Mouse (Mus musculus) T-helper 17 cell (primary cell): ENCODE results near the gene Gabrd.

Source experiments
- in situ Hi-C, 2 experiments: fragments of 300-600 bp; cut with MboI, MseI; formaldehyde crosslinking; loops; 1 replicate in 1 of 2; 2 replicates in 1 of 2; pipeline ENCODE4 v1.15.1; 2025; ENCODE audit warnings: high pct_unique_total_duplicates in 2 of 2

Gene Gabrd

GRCm38 (mm10) chr4:155344716-155345607 is 53.0 kb downstream of the Gabrd start:
- in situ Hi-C loops = no loop called here

DNA sequence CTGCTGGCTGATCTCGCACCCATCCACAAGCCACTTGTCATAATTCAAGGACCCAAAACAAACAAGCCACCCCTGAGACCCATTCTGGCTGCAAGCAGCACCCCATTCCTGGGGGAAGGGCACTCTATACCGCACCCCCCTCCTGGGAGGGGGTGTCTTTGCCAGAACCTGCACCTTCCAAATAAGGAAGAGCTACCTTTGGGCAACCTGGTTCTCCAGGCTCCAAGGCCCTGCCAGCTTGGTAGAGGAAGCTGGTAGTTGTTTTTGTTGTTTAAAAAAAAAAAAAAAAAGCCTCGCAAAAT is 53.7 kb downstream of the Gabrd start:
- in situ Hi-C loops = no loop called here

DNA sequence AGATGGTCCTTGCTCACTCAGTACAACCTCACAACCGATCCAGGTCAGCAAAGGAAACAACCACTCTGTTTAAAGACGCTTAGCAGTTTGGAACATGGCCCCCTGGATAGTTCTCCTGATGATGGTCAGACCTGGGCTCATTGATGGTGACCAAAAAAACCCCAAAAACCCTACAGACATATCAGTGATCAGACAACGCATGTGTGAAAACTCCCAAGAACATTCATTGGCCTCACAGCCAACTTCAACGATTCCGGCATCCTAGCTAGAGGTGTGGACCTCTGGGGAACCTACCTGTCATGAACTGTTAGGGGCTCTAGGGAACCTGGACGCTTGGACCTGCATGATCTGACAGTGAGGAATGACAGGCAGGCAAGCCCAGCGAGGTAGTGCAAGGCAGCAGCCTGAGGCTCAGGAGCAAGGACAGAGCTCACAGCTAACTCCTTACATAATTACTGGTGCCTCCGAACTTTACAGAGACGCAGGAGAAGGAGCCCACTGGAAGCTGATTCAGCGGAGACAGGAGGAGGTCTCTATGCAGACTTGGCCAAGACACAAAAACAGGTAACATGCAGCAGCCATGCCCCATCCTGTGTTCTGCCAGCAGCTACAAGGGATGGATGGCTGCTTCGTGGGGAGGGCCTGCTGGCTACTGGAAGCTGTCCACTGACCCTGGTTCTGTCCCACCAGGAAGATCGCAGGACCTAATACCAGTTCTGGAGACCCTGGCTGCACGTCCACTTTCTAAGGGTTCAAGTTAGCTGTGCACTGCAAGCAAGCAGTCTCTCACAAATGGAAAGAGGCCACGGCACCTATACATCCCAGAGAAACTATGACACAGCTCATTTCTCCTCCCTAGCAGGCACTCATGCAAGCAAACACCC is 54.3 kb downstream of the Gabrd start:
- in situ Hi-C loops = no loop called here

DNA sequence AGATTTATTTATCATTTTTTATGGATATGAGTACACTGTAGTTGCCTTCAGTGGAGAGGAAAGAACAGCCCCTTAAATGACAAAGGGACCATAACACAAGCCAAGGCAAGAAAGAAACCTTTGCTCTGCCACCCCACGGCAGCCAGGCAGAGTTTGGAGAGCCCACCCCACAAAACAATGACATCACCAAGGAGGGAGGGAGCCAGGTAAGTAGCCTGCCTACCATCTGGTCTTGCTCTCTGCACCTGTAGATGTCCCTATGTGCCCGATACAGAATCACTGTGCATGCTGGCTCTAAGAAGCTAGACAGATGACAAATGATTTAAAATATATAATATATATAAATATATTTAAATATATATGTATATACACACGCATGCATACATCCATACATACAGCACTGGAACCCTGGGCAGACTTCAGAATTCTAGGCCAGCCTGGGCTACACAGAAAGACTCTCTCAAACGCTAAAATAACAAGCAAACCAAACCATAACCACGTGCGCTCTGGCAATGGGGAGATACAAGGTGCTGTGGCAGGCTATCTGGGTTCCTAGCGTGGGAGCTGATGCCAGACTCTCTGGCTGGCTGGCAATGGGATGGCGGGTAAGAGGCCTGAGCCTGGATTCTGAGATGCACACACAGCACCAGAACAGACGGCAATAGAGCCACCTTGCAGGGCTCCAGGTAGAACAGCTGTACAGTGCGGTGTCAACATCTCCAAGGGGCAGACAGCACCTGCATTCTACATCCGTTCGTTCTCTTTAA is 61.4 kb downstream of the Gabrd start:
- in situ Hi-C loops = no loop called here
